8 mouse cellular contexts compared by ENCODE assay signal in the genomic region with DNA sequence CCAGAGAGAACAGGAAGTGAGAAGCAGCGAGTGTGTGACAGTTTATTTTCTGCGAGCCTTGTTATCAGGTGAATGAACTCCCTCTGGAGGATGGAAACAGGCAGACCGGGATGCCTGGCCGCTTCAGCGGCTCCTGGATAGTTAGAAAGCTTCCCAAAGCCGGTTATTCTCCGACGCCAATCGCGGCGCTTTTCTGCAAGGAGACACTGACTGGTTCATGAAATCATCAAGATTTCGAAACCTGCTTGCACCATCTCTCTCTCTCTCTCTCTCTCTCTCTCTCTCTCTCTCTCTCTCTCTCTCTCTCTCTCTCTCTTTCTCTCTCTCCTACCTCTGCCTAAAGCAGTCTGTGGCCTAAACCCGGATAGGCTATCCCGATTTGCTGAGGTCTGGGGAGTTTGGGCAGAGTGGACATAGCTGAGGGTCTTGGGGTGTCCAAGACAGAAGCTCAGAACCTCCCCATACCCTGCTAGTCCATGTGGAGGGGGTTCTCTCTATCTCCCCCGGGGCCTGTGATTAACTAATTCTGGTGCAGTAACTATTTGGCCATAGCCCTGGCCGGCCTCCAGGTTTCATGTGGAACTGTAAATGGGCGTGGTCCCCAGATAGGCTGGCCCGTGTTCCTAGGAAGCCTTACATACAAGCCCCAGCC. TPM values are rescaled to one million over a fixed set of nuclear protein-coding genes. Genes with fewer than 3 reads are reported as not detected.
DNase-seq lines count a peak whose midpoint lies in the region; ATAC-seq and TF ChIP-seq lines count a peak whose summit lies in the region.

No protein-coding gene starts in this region.

- peak overlapping the region; percentile 97 for H3K27ac ChIP-seq in bone marrow, adult 2 months (ENCODE audit: control insufficient read depth, insufficient read depth, low read depth, low read length, poor library complexity)
- H3K27ac ChIP-seq in hindbrain, embryonic 15.5 days (replicated peaks) = no peak overlapping the region
- H3K27ac ChIP-seq in limb, embryonic 13.5 days = no peak overlapping the region
- H3K27ac ChIP-seq in midbrain, embryonic 13.5 days = peak overlapping the region; percentile 32; the same call in 1 of the 2 replicates

- no peaks in the 10 kb centered on the region for H3K36me3 ChIP-seq in hindbrain, embryonic 15.5 days
- no peaks in the 10 kb centered on the region for H3K36me3 ChIP-seq in limb, embryonic 13.5 days
- no peaks in the 10 kb centered on the region for H3K36me3 ChIP-seq in midbrain, embryonic 13.5 days

- DNase-seq in cerebellum, postnatal 14 days = peak; percentile 46 to 49
- no peak for DNase-seq in cerebellum, adult 9-11 months
- peak; percentile 54 to 69 for DNase-seq in gastrocnemius, adult 8-10 months (ENCODE audit: low spot score in 2 of 2)
- peak; percentile 79 to 85 for DNase-seq in spleen, postnatal 10 days (ENCODE audit: low spot score in 2 of 2)

- H3K9me3 ChIP-seq in hindbrain, embryonic 15.5 days = no peaks in the 10 kb centered on the region
- no peaks in the 10 kb centered on the region for H3K9me3 ChIP-seq in limb, embryonic 13.5 days
- no peaks in the 10 kb centered on the region for H3K9me3 ChIP-seq in midbrain, embryonic 13.5 days

- WGBS in bone marrow, adult 2 months = under 1% methylated on average over 18 of the region's 18 CpGs
- 10% methylated on average over 18 of the region's 18 CpGs for WGBS in hindbrain, embryonic 15.5 days
- 8% methylated on average over 18 of the region's 18 CpGs for WGBS in limb, embryonic 13.5 days
- 12% methylated on average over 18 of the region's 18 CpGs for WGBS in midbrain, embryonic 13.5 days

- H3K4me1 ChIP-seq in bone marrow, adult 2 months (ENCODE audit: control insufficient read depth, insufficient read depth, low read length) = peaks cover 8% of the 10 kb centered on the region; the same call in 1 of the 2 replicates
- peaks cover 18% of the 10 kb centered on the region for H3K4me1 ChIP-seq in hindbrain, embryonic 15.5 days (replicated peaks)
- H3K4me1 ChIP-seq in limb, embryonic 13.5 days = peaks cover 25% of the 10 kb centered on the region
- H3K4me1 ChIP-seq in midbrain, embryonic 13.5 days (replicated peaks) = peaks cover 22% of the 10 kb centered on the region

- ATAC-seq in hindbrain, embryonic 15.5 days (ENCODE audit: low FRiP score, low read depth) = no peak
- no peak for ATAC-seq in limb, embryonic 13.5 days (ENCODE audit: low FRiP score, low read depth)
- peak; percentile 61; the same call in 1 of the 2 replicates for ATAC-seq in midbrain, embryonic 13.5 days

- H3K4me3 ChIP-seq in bone marrow, adult 2 months (replicated peaks; ENCODE audit: control insufficient read depth, low read depth, low read length) = peak overlapping the region; percentile 43
- peak overlapping the region; percentile 32 for H3K4me3 ChIP-seq in hindbrain, embryonic 15.5 days
- H3K4me3 ChIP-seq in limb, embryonic 13.5 days = peak overlapping the region; percentile 36
- H3K4me3 ChIP-seq in midbrain, embryonic 13.5 days (replicated peaks) = peak overlapping the region; percentile 34

- TF ChIP-seq CTCF in bone marrow, adult 2 months (IDR thresholded peaks at IDR 0.05; ENCODE audit: control insufficient read depth, insufficient read depth, low read length) = no peak

- peak overlapping the region; percentile 58 for H3K4me2 ChIP-seq in hindbrain, embryonic 15.5 days
- peak overlapping the region; percentile 66 for H3K4me2 ChIP-seq in limb, embryonic 13.5 days (replicated peaks)
- peak overlapping the region; percentile 52 for H3K4me2 ChIP-seq in midbrain, embryonic 13.5 days (replicated peaks)

- no peaks in the 10 kb centered on the region for H3K27me3 ChIP-seq in hindbrain, embryonic 15.5 days
- no peaks in the 10 kb centered on the region for H3K27me3 ChIP-seq in limb, embryonic 13.5 days
- H3K27me3 ChIP-seq in midbrain, embryonic 13.5 days = peaks cover 7% of the 10 kb centered on the region

- TF ChIP-seq POLR2A in bone marrow, adult 2 months (IDR thresholded peaks at IDR 0.05; ENCODE audit: borderline replicate concordance, control insufficient read depth, low read depth, low read length) = no peak

- H3K9ac ChIP-seq in hindbrain, embryonic 15.5 days = peak overlapping the region; percentile 15
- H3K9ac ChIP-seq in limb, embryonic 13.5 days = no peak overlapping the region
- peak overlapping the region; percentile 61 for H3K9ac ChIP-seq in midbrain, embryonic 13.5 days (replicated peaks)

RNA-seq across cellular contexts. Expression of a gene that starts 7.3 kb away (rescaled TPM):
- polyA plus RNA-seq in bone marrow, adult 2 months (2011; ENCODE audit: insufficient read depth, insufficient read length, low replicate concordance, missing spikeins) = 10.1 and 23.7 TPM in 2 replicates
- 1 to 10 TPM; 5.9 to 7.5 (median 6.7) TPM for total RNA-seq in gastrocnemius, adult 8-10 months (2022)
- polyA plus RNA-seq in hindbrain, embryonic 15.5 days (2015; fragmentation: Nextera tagmentation; extraction: Ambion mirVana) = 1.7 and 1.9 TPM in 2 replicates
- polyA plus RNA-seq in limb, embryonic 13.5 days (2015; fragmentation: Nextera tagmentation; extraction: Ambion mirVana) = 4.5 and 4.6 TPM in 2 replicates
- 1.8 and 1.9 TPM in 2 replicates for polyA plus RNA-seq in midbrain, embryonic 13.5 days (2015; fragmentation: Nextera tagmentation; extraction: Ambion mirVana)

Comparison
In these comparisons a context has a peak if more than half of its experiments do, and no peak if none do; other contexts are left out.
1. H3K27ac ChIP-seq: peak in bone marrow, adult 2 months (single experiment) and midbrain, embryonic 13.5 days (single experiment); none in hindbrain, embryonic 15.5 days (single experiment) and limb, embryonic 13.5 days (single experiment).
2. Peak in every context shown above with its lines, with median percentiles within 50 percentile points of each other: H3K4me3 ChIP-seq and H3K4me2 ChIP-seq.